In genomic region chr10:117299106-117299505, GRCm38 (mm10) we compare ENCODE assay signal across 25 mouse cellular contexts. TPM values are rescaled to one million over a fixed set of nuclear protein-coding genes. Genes with fewer than 3 reads are reported as not detected.
A peak's percentile ranks its signal among the peaks of the same experiment; 100 is the strongest.
DNase-seq lines count a peak whose midpoint lies in the region; ATAC-seq and TF ChIP-seq lines count a peak whose summit lies in the region.
"Had no signal": no experiment of that assay in that cellular context is flagged by ENCODE, and none has a peak within 500 bp of the region (broad histone marks: within the 10 kb centered on the region; RNA-seq: fewer than 3 reads in every experiment).

No protein-coding gene starts in this region.

- H3K9ac ChIP-seq in liver, postnatal 0 days (replicated peaks) = no peak overlapping the region
- no peak overlapping the region for H3K9ac ChIP-seq in liver, embryonic 11.5 days (ENCODE audit: low read depth, low read length)
- H3K9ac ChIP-seq: embryonic facial prominence, embryonic 12.5 days; forebrain, embryonic 13.5 days; forebrain, embryonic 15.5 days; forebrain, postnatal 0 days had no signal

- no peak for ATAC-seq in liver, postnatal 0 days
- no peak for ATAC-seq in liver, embryonic 11.5 days (replicated peaks; ENCODE audit: low FRiP score)
- ATAC-seq: activated CD4-positive, CD25-positive, alpha-beta regulatory T cell, adult 4 months; CD4-positive, CD25-positive, alpha-beta regulatory T cell, adult 4 months; forebrain, embryonic 13.5 days; forebrain, embryonic 15.5 days; forebrain, postnatal 0 days; Patski had no signal

- no peak overlapping the region for H3K4me3 ChIP-seq in liver, postnatal 0 days (ENCODE audit: low read depth, low read length)
- no peak overlapping the region for H3K4me3 ChIP-seq in liver, embryonic 11.5 days (ENCODE audit: low read depth, low read length)
- H3K4me3 ChIP-seq: embryonic facial prominence, embryonic 10.5 days; embryonic facial prominence, embryonic 12.5 days; forebrain, embryonic 13.5 days; forebrain, embryonic 15.5 days had no signal

- no peaks in the 10 kb centered on the region for H3K36me3 ChIP-seq in liver, postnatal 0 days (replicated peaks; ENCODE audit: insufficient read depth, low read length)
- no peaks in the 10 kb centered on the region for H3K36me3 ChIP-seq in liver, embryonic 11.5 days (ENCODE audit: control insufficient read depth, insufficient read depth, low read length)
- H3K36me3 ChIP-seq: embryonic facial prominence, embryonic 10.5 days; embryonic facial prominence, embryonic 12.5 days; forebrain, embryonic 15.5 days; G1E had no signal

- intact Hi-C loops in heart, postnatal 25 days (cut with DNase I) = no loop called here

- no peak for TF ChIP-seq CTCF in liver, postnatal 0 days (IDR thresholded peaks at IDR 0.05; ENCODE audit: low read depth)

- WGBS in liver, postnatal 0 days (ENCODE audit: insufficient replicate concordance) = 85% methylated on average over 4 of the region's 4 CpGs
- WGBS in liver, embryonic 11.5 days = 85% methylated on average over 4 of the region's 4 CpGs

- H3K4me2 ChIP-seq in liver, postnatal 0 days (ENCODE audit: low read depth, low read length) = 0 out of 2 replicates have a peak overlapping the region, but pooled peaks have one; percentile 19
- H3K4me2 ChIP-seq in liver, embryonic 11.5 days = no peak overlapping the region
- H3K4me2 ChIP-seq: embryonic facial prominence, embryonic 12.5 days; forebrain, embryonic 13.5 days; forebrain, embryonic 15.5 days had no signal

- peak overlapping the region; percentile 66; the same call in 1 of the 2 replicates for H3K27ac ChIP-seq in liver, postnatal 0 days (ENCODE audit: low read depth)
- H3K27ac ChIP-seq in liver, embryonic 11.5 days (ENCODE audit: low read depth, low read length) = no peak overlapping the region
- H3K27ac ChIP-seq: embryonic facial prominence, embryonic 10.5 days; embryonic facial prominence, embryonic 12.5 days; forebrain, embryonic 13.5 days; forebrain, embryonic 15.5 days had no signal

- TF ChIP-seq EP300 in liver, postnatal 0 days (IDR thresholded peaks at IDR 0.05; ENCODE audit: low read depth) = no peak

- H3K27me3 ChIP-seq in liver, postnatal 0 days (ENCODE audit: insufficient read depth, low read length) = no peaks in the 10 kb centered on the region
- no peaks in the 10 kb centered on the region for H3K27me3 ChIP-seq in liver, embryonic 11.5 days (replicated peaks; ENCODE audit: control insufficient read depth, insufficient read depth, low read length)
- H3K27me3 ChIP-seq: CH12.LX; embryonic facial prominence, embryonic 12.5 days; forebrain, embryonic 13.5 days; forebrain, embryonic 15.5 days had no signal

- peaks cover 9% of the 10 kb centered on the region; the same call in 1 of the 2 replicates for H3K4me1 ChIP-seq in liver, postnatal 0 days (ENCODE audit: insufficient read depth)
- H3K4me1 ChIP-seq in liver, embryonic 11.5 days (replicated peaks; ENCODE audit: control insufficient read depth, insufficient read depth, low read length) = no peaks in the 10 kb centered on the region
- H3K4me1 ChIP-seq: embryonic facial prominence, embryonic 10.5 days; embryonic facial prominence, embryonic 12.5 days; forebrain, embryonic 13.5 days; forebrain, embryonic 15.5 days had no signal

- DNase-seq in heart, adult 11 months = peak; percentile 61
- DNase-seq in heart, postnatal 25 days (ENCODE audit: low spot score) = no peak
- no peak for DNase-seq in liver, postnatal 0 days
- DNase-seq in liver, embryonic 11.5 days (ENCODE audit: low spot score) = no peak
- no peak for DNase-seq in urinary bladder, postnatal 10 days (ENCODE audit: low spot score)
- DNase-seq: adrenal gland, adult 8-10 months; adrenal gland, postnatal 14 days; adrenal gland, postnatal 36 days; B cell, adult 2 months; cerebellum, adult 11-12 months; cerebellum, adult 2 months; cerebellum, adult 9-10 months; cerebellum, postnatal 10 days; cerebellum, postnatal 25 days; forebrain, postnatal 0 days had no signal

- H3K9me3 ChIP-seq in liver, postnatal 0 days (ENCODE audit: low read length) = no peaks in the 10 kb centered on the region
- H3K9me3 ChIP-seq in liver, embryonic 11.5 days (ENCODE audit: control insufficient read depth, low read length) = no peaks in the 10 kb centered on the region
- H3K9me3 ChIP-seq: embryonic facial prominence, embryonic 10.5 days; embryonic facial prominence, embryonic 12.5 days; forebrain, embryonic 13.5 days; forebrain, embryonic 15.5 days; G1E had no signal

RNA-seq across cellular contexts. Expression of gene Lyz1, which starts 6.4 kb away (rescaled TPM):
- total RNA-seq in heart, postnatal 25 days (2021) = 10 to 100 TPM; 10.8 to 14.0 TPM
- 0.42 and 0.85 TPM in 2 replicates for polyA plus RNA-seq in liver, postnatal 0 days (2015; fragmentation: Nextera tagmentation; extraction: Ambion mirVana)
- not detected in 2 replicates for polyA plus RNA-seq in liver, embryonic 11.5 days (2014; fragmentation: Nextera tagmentation; extraction: Ambion mirVana)
- total RNA-seq: CH12.LX; forebrain, postnatal 0 days had no signal
- polyA plus RNA-seq: CD4-positive, CD25-positive, alpha-beta regulatory T cell, adult 4 months; embryonic facial prominence, embryonic 10.5 days; embryonic facial prominence, embryonic 12.5 days; forebrain, embryonic 11.5 days; forebrain, embryonic 13.5 days; forebrain, embryonic 15.5 days; G1E had no signal

RNA-seq across cellular contexts. Expression of gene Lyz2, which starts 17.0 kb away (rescaled TPM):
- total RNA-seq in heart, postnatal 25 days (2021) = 100 to 1,000 TPM; 118 to 132 TPM
- 542 and 556 TPM in 2 replicates for polyA plus RNA-seq in liver, postnatal 0 days (2015; fragmentation: Nextera tagmentation; extraction: Ambion mirVana)
- 86.2 and 92.6 TPM in 2 replicates for polyA plus RNA-seq in liver, embryonic 11.5 days (2014; fragmentation: Nextera tagmentation; extraction: Ambion mirVana)
